Mouse (Mus musculus) brain, embryonic 14.5 days (tissue): ENCODE measurements around the gene Pax5. TPM values are rescaled to one million over a fixed set of nuclear protein-coding genes. Genes with fewer than 3 reads are reported as not detected.
A peak's percentile ranks its signal among the peaks of the same experiment; 100 is the strongest.

ENCODE experiments used
- DNase-seq: peaks from one replicate; pipeline ENCODE4 v3.0.0-alpha.2; 2011; ENCODE audit warnings: low read depth
- CTCF ChIP-seq: fragments of 200-500 bp; IDR thresholded peaks from 2 replicates; pipeline ENCODE4 v1.5.1; 2012; ENCODE audit warnings: inconsistent platforms, mild to moderate bottlenecking, moderate library complexity, borderline replicate concordance; ENCODE audit not compliant: insufficient read depth, insufficient read length; ENCODE audit errors: extremely low read depth
- POLR2A ChIP-seq: fragments of 200-500 bp; IDR thresholded peaks from 2 replicates; pipeline ENCODE4 v1.6.1; 2012; ENCODE audit warnings: mild to moderate bottlenecking, inconsistent platforms, borderline replicate concordance; ENCODE audit not compliant: poor library complexity, insufficient read depth, insufficient read length, severe bottlenecking; ENCODE audit errors: extremely low read depth
- polyA plus RNA-seq: library from polyadenylated mRNA; depleted of rRNA; stranded (reverse); fragments of >200 nt; gene quantifications from 2 replicates; pipeline ENCODE4 v1.2.3, GENCODE M21; 2012

The Pax5 gene
- polyA plus RNA-seq, 1 experiment, result 15.0 TPM

- DNase-seq, result no peak
- TF ChIP-seq CTCF (no peak), POLR2A (no peak)
Observed at GRCm38 (mm10) chr4:44672216-44672937, 37.9 kb downstream of the Pax5 start.

DNA sequence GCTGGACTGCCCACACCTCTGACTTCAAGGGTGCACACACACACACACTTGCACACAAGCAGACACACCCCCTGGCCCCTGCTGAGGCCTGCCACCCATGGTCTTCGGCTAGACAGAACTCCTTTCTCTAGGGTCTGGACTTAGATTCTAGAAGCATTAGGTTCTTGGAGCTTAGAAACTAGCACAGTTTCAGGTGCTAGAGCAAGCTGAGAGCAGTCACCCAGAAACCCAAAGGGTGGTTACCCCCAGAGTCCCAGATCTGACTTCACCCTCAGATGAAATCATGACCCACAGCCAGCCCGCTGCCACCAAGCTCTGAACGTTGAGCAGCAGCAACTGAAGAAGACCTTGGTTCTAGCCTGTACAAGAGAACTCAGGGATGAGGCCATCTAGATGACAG lies 38.8 kb downstream of the Pax5 start:
- DNase-seq, result no peak
- TF ChIP-seq POLR2A, result no peak
- TF ChIP-seq CTCF, result no peak

- TF ChIP-seq POLR2A (no peak), CTCF (no peak)
- DNase-seq, result no peak
Observed at GRCm38 (mm10) chr4:44671035-44671434, 39.3 kb downstream of the Pax5 start.

- no peak for TF ChIP-seq CTCF
- no peak for TF ChIP-seq POLR2A
- no peak for DNase-seq
Observed at GRCm38 (mm10) chr4:44670380-44670779, 39.9 kb downstream of the Pax5 start.

DNA sequence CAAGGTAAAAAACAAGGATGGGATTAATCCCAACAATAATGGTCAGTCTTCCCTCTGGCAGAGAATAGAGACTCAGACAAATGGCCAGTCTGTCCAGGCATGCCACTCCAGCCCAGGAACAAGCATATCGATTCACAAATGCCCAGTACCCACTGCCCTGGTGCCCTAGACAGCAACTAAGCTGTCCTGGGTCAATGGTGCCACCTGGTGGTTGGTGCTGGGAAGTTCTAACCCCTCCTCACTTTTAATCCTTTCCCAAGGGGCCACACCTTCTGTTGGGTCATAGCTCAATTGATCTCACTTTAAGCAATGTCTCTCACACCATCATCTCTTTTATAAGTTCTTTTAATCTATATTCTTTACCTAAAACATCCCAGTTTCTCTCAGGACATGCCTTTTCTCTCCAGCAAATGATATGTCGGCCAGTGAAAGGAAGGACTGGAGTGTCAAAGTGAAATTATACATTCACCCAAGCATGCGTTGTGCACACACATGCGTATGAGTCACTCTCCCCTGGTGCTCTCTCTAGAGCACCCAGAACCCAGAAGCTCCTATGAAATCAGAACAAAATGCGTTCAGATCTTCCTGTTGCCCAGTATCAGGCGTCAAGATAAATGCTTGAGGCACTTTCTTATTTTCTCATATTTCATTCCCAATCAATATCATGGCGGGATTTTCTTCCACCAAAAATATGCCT lies 40.7 kb downstream of the Pax5 start:
- TF ChIP-seq POLR2A (no peak), CTCF (peak; percentile 49; the same call in 1 of the 2 replicates)
- DNase-seq, result no peak

DNA sequence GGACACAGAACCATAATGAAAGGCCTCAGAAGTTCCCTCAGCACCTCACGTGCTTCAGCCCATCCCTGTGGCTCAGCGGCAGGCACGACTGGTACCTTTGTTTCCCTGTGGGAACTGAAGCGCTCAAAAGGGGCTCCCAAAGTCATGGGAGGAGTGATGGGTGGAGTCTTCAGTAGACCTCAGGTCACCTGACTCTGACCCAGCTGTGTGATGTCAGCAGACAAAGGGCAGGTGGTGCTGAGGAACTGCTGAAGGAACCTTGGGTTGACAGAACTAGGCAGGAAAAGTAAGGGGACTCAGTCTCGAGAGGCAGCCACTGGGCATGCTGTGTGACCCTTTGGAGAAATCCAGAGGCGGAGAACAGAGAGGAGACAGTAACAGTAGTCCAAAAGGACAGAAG lies 41.7 kb downstream of the Pax5 start:
- DNase-seq, result no peak
- TF ChIP-seq POLR2A (no peak), CTCF (no peak)

DNA sequence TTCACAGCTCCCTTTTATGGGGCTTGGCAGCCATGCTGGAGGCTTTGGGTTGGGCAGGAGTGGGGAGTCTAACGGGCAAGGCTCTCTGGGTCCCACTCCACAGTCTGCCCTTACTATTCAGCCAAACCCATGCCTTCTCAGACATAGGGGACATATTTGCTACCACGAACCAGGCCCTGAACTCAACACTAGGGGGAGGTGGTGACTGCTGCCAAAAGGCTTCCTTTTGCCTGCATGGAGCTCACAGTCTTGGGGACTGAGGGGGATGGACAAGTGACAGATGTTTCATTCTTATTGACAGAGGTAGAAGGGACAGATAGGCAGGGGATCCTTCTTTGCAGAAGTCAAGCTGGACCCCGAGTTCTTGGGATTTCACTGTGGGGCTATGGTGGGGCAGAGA lies 42.1 kb downstream of the Pax5 start:
- TF ChIP-seq POLR2A (no peak), CTCF (peak; percentile 17; the same call in 1 of the 2 replicates)
- DNase-seq, result no peak

GRCm38 (mm10) chr4:44667369-44667768 lies 42.9 kb downstream of the Pax5 start:
- no peak for DNase-seq
- no peak for TF ChIP-seq POLR2A

DNA sequence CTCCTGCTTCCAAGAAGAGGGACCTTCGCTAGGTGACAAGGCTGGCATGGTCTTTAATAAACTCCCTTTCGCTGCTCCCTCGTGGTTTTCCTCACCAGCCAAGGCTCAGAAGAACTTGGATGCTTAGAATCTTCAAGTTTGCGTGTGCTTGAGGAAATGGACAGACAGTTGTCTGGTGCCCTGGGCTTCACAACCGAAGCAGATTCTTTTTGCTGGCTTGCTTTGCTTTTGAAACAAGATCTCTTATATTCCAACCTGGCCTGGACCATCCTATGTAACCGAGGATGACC lies 45.6 kb downstream of the Pax5 start:
- no peak for DNase-seq

GRCm38 (mm10) chr4:44664004-44664766 lies 46.1 kb downstream of the Pax5 start:
- DNase-seq, result peak; percentile 74
- TF ChIP-seq CTCF (no peak), POLR2A (no peak)

More for the DNA sequence above, 45.6 kb downstream of the Pax5 start:
- TF ChIP-seq POLR2A, result no peak

DNA sequence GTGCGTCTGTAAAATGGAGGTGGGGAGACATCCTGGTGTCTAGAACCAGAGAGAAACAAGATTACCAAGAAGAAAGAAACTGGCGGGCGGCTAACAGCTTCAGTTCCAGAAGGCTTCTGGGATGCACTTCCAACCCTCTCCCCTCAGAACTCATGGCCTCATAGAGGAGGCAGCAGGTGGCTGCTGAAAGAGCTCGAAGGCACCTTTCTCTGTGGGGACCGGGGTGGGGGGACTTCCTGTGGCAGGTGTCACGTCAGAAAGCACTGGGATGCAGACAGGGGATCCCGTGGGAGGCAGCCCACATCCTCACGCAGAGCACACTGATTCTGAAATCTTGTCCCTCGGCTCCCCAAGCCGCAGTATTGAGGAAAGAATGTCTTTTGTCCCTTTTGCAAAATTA lies 46.8 kb downstream of the Pax5 start:
- no peak for DNase-seq
- no peak for TF ChIP-seq CTCF
- no peak for TF ChIP-seq POLR2A
